10 mouse cellular contexts compared by ENCODE assay signal in genomic region chr10:16637006-16637405, GRCm38 (mm10).
DNase-seq lines count a peak whose midpoint lies in the region; ATAC-seq lines count a peak whose summit lies in the region.
"Had no signal": no experiment of that assay in that cellular context is flagged by ENCODE, and none has a peak within 500 bp of the region (broad histone marks: within the 10 kb centered on the region; RNA-seq: fewer than 3 reads in every experiment).

No protein-coding gene starts in this region.

- no peak overlapping the region for H3K9ac ChIP-seq in hindbrain, embryonic 14.5 days
- no peak overlapping the region for H3K9ac ChIP-seq in hindbrain, embryonic 11.5 days (ENCODE audit: low read depth, low read length)
- H3K9ac ChIP-seq: hindbrain, embryonic 15.5 days; neural tube, embryonic 13.5 days had no signal

- H3K79me2 ChIP-seq in macrophage (ENCODE audit: inconsistent target), result no peaks in the 10 kb centered on the region

- H3K9me3 ChIP-seq in hindbrain, embryonic 14.5 days (ENCODE audit: control insufficient read depth, low read length), result no peaks in the 10 kb centered on the region
- no peaks in the 10 kb centered on the region for H3K9me3 ChIP-seq in hindbrain, embryonic 11.5 days (ENCODE audit: control insufficient read depth, low read length)
- H3K9me3 ChIP-seq: hindbrain, embryonic 15.5 days; neural tube, embryonic 13.5 days had no signal

- no peak for ATAC-seq in hindbrain, embryonic 14.5 days (ENCODE audit: low FRiP score)
- ATAC-seq in hindbrain, embryonic 11.5 days (ENCODE audit: low FRiP score), result no peak

- peak; percentile 29 for DNase-seq in hindbrain, embryonic 14.5 days (ENCODE audit: low spot score)
- no peak for DNase-seq in hindbrain, embryonic 11.5 days (ENCODE audit: low spot score)
- DNase-seq in 3134 (ENCODE audit: extremely low read depth, insufficient read length, low spot score) (peak; percentile 27), NIH3T3 (ENCODE audit: low read depth) (peak; percentile 62)
- DNase-seq in heart, adult 8-10 months (ENCODE audit: low spot score), result peak; percentile 47
- DNase-seq in thymus, postnatal 25 days, result no peak
- no peak for DNase-seq in thymus, adult 18-20 months

- no peaks in the 10 kb centered on the region for H3K27me3 ChIP-seq in hindbrain, embryonic 14.5 days (ENCODE audit: control insufficient read depth, insufficient read depth, low read length)
- no peaks in the 10 kb centered on the region for H3K27me3 ChIP-seq in hindbrain, embryonic 11.5 days (ENCODE audit: control insufficient read depth, insufficient read depth, low read length)
- H3K27me3 ChIP-seq: hindbrain, embryonic 15.5 days; neural tube, embryonic 13.5 days had no signal

- no peak overlapping the region for H3K4me2 ChIP-seq in hindbrain, embryonic 14.5 days (replicated peaks)
- H3K4me2 ChIP-seq in hindbrain, embryonic 11.5 days (replicated peaks; ENCODE audit: low read depth, low read length), result no peak overlapping the region
- H3K4me2 ChIP-seq: hindbrain, embryonic 15.5 days; neural tube, embryonic 13.5 days had no signal

- no peak overlapping the region for H3K4me3 ChIP-seq in hindbrain, embryonic 14.5 days (replicated peaks; ENCODE audit: low read length)
- no peak overlapping the region for H3K4me3 ChIP-seq in hindbrain, embryonic 11.5 days (ENCODE audit: low read depth, low read length)
- no peak overlapping the region for H3K4me3 ChIP-seq in macrophage (ENCODE audit: inconsistent target)
- H3K4me3 ChIP-seq: hindbrain, embryonic 15.5 days; neural tube, embryonic 13.5 days had no signal

- H3K36me3 ChIP-seq in hindbrain, embryonic 14.5 days (replicated peaks; ENCODE audit: control insufficient read depth, insufficient read depth), result no peaks in the 10 kb centered on the region
- no peaks in the 10 kb centered on the region for H3K36me3 ChIP-seq in hindbrain, embryonic 11.5 days (ENCODE audit: control insufficient read depth, insufficient read depth, low read length)
- no peaks in the 10 kb centered on the region for H3K36me3 ChIP-seq in macrophage (ENCODE audit: inconsistent target)
- H3K36me3 ChIP-seq: hindbrain, embryonic 15.5 days; neural tube, embryonic 13.5 days had no signal

- no peak overlapping the region for H3K27ac ChIP-seq in hindbrain, embryonic 14.5 days
- H3K27ac ChIP-seq in hindbrain, embryonic 11.5 days (ENCODE audit: low read depth, low read length), result no peak overlapping the region
- H3K27ac ChIP-seq in macrophage, result peak overlapping the region; percentile 17; the same call in 1 of the 2 replicates
- H3K27ac ChIP-seq: hindbrain, embryonic 15.5 days; neural tube, embryonic 13.5 days had no signal

- no peaks in the 10 kb centered on the region for H3K4me1 ChIP-seq in hindbrain, embryonic 14.5 days (replicated peaks; ENCODE audit: control insufficient read depth, insufficient read depth, low read length)
- no peaks in the 10 kb centered on the region for H3K4me1 ChIP-seq in hindbrain, embryonic 11.5 days (replicated peaks; ENCODE audit: control insufficient read depth, insufficient read depth, low read length)
- H3K4me1 ChIP-seq: hindbrain, embryonic 15.5 days; neural tube, embryonic 13.5 days had no signal

Comparison
In these comparisons a context has a peak if more than half of its experiments do, and no peak if none do; other contexts are left out.
1. DNase-seq: peak in hindbrain, embryonic 14.5 days (single experiment), 3134 (single experiment), NIH3T3 (single experiment) and heart, adult 8-10 months (single experiment); none in hindbrain, embryonic 11.5 days (single experiment), thymus, postnatal 25 days (single experiment) and thymus, adult 18-20 months (0 of 2).